Mouse (Mus musculus): ENCODE measurements around the gene Ctdspl.

DNA sequence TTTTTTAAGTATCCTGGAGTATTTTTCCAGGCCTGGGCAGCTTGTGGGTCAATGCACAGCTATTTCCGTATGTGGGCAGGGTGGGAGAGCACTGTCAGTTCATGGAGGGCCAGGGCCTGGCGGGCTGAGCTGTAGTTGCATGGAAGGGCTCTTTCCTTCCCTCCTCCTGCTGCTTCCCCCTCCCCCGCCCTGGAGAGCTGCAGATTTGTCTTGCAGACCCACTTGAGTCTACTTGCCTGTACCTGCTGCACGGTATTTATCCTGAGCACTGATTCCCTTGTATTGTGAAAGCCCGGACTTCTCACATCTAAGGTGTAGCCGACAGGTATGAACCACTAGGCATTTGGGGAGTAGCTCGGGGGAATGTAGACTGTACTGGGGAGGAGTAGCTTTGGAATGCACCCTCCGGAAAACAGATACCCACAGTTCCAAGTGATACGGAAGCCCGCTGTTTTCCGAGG, 49.0 kb downstream of the Ctdspl start:
- TF ChIP-seq USF1 (IDR thresholded peaks at IDR 0.05; ENCODE audit: low read depth): no peak
- no peak for TF ChIP-seq POLR2A (IDR thresholded peaks at IDR 0.05; ENCODE audit: insufficient read length, low read depth)
- TF ChIP-seq POLR2AphosphoS2 (IDR thresholded peaks at IDR 0.05; ENCODE audit: insufficient read length, low read depth): no peak
- no peak for TF ChIP-seq CEBPB (IDR thresholded peaks at IDR 0.05; ENCODE audit: insufficient read depth, poor library complexity, severe bottlenecking)
- no peak for TF ChIP-seq REST (IDR thresholded peaks at IDR 0.05; ENCODE audit: insufficient read depth, insufficient read length)

Data from myocyte (in vitro differentiated cells).